Mouse (Mus musculus) skeletal muscle tissue, adult 2 months (tissue): ENCODE data around the gene Pdk2.

Source experiments
- DNase-seq: peaks from one replicate; pipeline ENCODE4 v3.0.0-alpha.2; 2012; ENCODE audit warnings: low read depth, low spot score

Gene Pdk2

GRCm38 (mm10) chr11:95004136-95004936 is 36.8 kb downstream of the Pdk2 start:
- no peak for DNase-seq

GRCm38 (mm10) chr11:95002705-95003104 is 38.4 kb downstream of the Pdk2 start:
- DNase-seq: no peak

GRCm38 (mm10) chr11:95001584-95002347 is 39.4 kb downstream of the Pdk2 start:
- no peak for DNase-seq

GRCm38 (mm10) chr11:95001058-95001457 is 40.1 kb downstream of the Pdk2 start:
- peak; percentile 73 for DNase-seq

GRCm38 (mm10) chr11:95000548-95000947 is 40.6 kb downstream of the Pdk2 start:
- DNase-seq: no peak

- DNase-seq: no peak
These were observed 41.0 kb downstream of the Pdk2 start for GRCm38 (mm10) chr11:95000128-95000527.

GRCm38 (mm10) chr11:94998041-94998531 is 43.1 kb downstream of the Pdk2 start:
- DNase-seq: no peak

GRCm38 (mm10) chr11:94997596-94997995 is 43.6 kb downstream of the Pdk2 start:
- DNase-seq: no peak

- no peak for DNase-seq
These were observed 44.2 kb downstream of the Pdk2 start for GRCm38 (mm10) chr11:94996984-94997383.

- no peak for DNase-seq
These were observed 45.1 kb downstream of the Pdk2 start for GRCm38 (mm10) chr11:94996101-94996500.

GRCm38 (mm10) chr11:94994947-94995772 is 46.0 kb downstream of the Pdk2 start:
- DNase-seq: no peak

GRCm38 (mm10) chr11:94994208-94994814 is 46.8 kb downstream of the Pdk2 start:
- no peak for DNase-seq

- no peak for DNase-seq
These were observed 48.2 kb downstream of the Pdk2 start for GRCm38 (mm10) chr11:94992754-94993606.

- no peak for DNase-seq
These were observed 48.7 kb downstream of the Pdk2 start for GRCm38 (mm10) chr11:94992480-94992753.

- no peak for DNase-seq
These were observed 49.3 kb downstream of the Pdk2 start for GRCm38 (mm10) chr11:94991641-94992479.

GRCm38 (mm10) chr11:94990749-94991577 is 50.2 kb downstream of the Pdk2 start, which contains the start of gene Ppp1r9b:
Ppp1r9b (plus strand) TSS chr11:94991035.
- peak; percentile 93 for DNase-seq

GRCm38 (mm10) chr11:94990102-94990748 is 50.9 kb downstream of the Pdk2 start:
- no peak for DNase-seq

- peak; percentile 92 for DNase-seq
These were observed 51.6 kb downstream of the Pdk2 start for GRCm38 (mm10) chr11:94989562-94990017.
